Mouse (Mus musculus) frontal cortex, postnatal 25 days (tissue): ENCODE measurements around the gene Tbkbp1.
A peak's percentile ranks its signal among the peaks of the same experiment; 100 is the strongest.

Experiments used
- DNase-seq, 2 experiments: peaks; one replicate each; pipeline ENCODE4 v3.0.0; 2022; ENCODE audit warnings: low spot score in 2 of 2

Gene Tbkbp1

DNA sequence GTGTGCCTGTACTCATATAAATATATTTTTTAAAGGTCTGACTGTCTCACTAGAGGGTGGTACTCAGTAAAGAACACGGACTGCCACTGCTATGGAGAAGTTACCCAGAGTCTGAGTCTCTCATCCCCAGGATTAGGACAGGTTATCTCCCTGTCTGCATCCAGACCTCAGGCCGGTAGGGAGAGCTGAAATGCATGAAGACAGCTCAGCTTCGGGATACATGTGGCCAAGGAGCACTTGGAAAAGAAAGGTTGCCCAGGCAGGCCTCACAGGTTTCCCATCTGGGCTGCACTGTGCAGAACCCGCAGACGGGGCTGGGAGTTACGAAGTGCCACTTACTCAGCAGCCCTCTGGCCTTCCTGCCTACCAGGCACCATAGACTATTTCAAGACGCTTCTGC is 5.7 kb upstream of the Tbkbp1 start:
- DNase-seq, result no peak

DNA sequence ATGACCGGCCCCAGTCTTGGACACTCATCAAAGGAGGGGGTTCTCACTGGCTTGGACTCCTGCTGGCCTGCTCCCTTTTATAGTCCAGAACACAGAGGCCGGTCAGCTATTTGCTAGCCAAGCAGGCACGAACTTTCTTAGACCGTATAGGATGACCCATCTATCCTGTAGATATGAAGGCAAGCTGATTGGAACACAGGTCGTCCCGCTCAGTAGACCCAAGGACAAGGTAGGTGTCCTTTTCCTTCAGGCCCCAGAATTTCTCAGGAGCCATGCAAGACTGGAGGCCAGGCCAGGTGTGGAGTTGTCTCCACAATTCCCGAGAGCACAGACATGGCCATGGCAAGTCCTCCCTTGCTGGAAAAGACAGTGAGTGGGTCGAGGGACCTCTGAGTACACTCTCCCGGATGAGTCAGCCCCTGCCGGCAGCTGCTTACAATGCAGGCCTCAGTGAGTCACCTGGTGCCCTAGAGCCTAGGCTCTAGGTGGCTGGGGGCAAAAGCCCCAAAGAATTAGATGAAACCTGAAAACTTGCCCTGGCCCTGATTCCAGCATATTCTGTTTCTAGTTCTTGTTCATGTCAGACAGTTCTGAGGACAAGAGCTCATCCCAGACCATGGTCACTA is 1.5 kb upstream of the Tbkbp1 start:
- DNase-seq, result no peak

DNA sequence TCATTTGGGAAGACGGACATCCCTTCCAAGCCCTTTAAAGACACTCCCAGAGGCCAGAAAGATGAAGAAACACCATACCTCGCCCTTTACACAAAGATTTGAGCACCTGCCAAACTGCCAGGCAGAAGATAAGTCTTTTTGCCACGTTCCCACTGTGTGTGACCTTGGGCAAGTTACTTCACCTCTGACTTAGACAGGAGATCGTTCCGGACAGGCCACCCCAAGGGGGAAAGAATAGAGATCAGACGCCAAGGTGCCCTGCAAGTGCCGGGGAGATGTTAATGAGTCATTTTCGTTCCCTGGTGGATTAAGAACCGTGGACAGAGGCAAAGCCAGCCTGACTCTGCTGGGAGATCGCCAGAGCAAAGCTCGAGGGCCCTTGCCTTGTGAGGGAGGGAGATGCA is 730 bp upstream of the Tbkbp1 start:
- DNase-seq, result no peak

DNA sequence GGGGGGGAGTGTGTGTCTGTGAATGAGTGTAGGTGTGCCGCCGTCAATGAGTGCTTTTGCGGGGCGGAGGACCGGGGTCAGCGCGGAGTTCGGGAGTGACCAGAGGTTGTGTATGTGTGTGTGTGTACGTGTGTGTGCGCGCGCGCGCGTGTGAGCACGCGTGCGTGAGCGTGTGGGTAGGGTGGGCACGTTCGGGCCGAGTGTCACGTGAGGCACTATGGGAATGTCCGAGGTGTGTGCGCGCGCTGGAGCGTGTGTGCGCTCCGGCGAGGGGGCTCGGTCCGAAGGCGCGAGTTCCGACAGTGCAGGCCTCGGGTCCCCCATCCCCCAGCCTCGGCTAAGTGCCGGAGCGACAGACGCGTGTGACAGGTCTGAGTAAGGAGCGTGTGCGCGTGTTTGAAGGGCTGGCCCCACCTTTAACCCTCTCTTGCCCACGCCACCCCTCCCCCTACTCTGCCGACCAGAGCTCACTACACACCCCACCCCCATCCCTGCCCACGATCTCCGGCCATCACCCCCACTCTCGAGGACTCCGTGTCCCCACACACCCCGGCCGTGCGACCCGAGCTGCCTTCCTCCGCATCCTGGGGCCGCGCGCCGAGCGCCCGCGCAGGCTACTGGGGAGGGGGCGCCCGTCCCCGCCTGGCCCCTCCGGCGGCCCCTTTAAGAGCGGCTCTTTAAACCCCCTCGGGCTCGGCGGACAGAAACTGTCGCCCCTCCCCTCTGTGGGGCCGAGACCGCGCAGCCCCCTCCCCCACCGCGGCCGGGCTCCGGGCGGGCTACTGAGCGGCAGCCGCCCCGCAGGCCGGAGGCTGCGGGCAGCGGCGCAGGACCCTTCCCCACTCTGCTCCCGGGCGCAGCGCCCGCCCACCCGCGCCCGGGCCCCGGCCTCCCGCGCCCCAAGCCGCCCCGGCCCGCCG is 624 bp downstream of the Tbkbp1 start:
- DNase-seq, result peak; percentile 31 to 41

DNA sequence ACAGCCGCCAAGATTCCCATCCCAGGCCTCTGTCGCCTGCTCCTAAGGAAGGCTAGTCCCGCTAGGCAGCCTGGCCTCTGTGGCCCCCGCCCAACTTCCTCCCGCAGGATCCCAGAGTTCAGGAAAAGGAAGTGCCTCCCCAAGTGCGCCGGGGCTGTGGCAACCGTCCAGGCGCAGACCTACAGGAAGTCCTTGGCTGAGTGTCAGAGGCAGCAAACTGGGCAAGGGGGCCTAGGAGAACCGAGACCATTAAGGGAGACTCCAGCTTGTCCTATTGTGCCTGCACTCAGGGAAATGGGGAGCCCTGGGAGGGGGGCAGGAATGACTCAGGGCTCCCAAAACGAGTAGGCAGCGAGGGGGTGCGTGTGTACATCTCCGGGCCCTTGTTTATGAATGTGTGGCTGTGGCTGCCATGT is 1.3 kb downstream of the Tbkbp1 start:
- peak; percentile 35 to 50 for DNase-seq

DNA sequence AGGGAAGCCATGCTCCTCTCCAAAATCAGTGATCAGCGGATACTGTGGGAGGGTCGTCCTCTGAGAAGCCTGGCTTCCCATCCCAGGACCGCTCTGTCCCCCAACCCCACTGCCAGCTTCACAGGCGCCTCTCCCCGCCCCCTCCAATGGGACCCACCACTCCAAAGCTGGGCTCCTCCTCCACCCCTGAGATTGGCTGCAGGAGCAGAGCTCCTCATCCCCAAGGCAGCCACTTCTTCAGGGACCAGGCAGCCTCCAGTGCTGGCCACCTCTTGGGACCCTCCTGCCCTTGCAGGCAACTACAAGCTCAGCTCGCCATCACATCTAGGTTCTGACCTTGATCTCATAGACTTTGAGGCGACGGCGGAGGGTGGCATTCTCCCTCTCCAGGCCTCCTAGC is 2.3 kb downstream of the Tbkbp1 start:
- DNase-seq, result no peak

DNA sequence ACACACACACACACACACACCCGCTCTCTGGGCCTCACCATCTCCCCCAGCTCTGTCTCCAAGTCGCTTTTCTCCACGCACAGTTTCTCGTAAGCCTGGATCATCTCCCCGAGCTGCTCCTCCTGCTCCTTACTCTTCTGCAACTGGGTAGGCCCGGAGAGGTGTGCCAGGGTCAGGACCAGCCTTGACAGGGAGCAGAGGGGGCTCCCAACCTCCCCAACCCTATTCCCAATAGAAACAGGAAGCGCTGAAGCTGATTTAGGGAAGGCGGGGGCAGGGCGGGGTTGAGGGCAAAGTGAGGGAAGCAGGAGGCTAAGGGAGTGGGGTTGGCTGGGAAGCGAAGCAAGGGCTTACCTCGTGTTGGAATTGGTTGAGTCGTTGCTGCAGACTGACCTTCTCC is 2.7 kb downstream of the Tbkbp1 start:
- no peak for DNase-seq

DNA sequence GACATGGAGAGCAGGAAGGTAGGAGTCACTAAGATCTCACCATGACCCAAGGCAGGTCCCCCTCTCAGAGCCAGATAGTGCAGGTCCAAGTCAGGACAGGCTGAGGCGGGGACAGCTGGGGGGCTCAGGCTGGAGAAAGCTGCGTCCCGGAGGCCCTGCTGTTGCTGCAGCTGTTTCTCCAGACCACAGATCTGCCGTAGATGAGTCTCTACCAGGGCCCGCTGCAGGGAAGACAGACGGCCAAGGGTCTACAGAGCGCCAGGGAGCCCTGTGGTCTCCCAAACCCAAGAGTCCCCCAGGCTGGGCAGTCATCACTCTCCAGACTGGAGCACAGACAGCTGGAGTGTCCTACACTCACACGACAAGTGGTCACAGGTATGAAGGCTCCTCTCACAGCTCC is 4.0 kb downstream of the Tbkbp1 start:
- DNase-seq, result no peak

DNA sequence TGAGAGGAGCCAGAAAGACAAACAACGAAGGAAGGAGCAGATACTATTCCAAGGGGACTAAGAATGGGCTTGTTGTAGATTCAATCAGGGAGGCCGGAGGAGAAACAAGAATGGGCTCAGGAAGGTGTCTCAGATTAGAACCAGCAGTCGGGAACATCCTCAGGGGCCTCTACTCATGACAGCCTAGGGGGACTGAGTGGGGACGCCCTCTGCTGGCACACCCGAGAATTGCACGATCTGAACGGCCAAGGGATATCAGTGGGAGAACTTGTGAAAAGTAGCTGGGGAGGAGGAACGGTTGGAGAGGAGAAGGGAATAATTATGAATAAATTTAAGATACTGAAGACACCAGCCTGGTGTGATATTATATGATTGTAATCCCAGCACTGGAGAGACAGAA is 4.6 kb downstream of the Tbkbp1 start:
- DNase-seq, result peak; percentile 77 to 83

DNA sequence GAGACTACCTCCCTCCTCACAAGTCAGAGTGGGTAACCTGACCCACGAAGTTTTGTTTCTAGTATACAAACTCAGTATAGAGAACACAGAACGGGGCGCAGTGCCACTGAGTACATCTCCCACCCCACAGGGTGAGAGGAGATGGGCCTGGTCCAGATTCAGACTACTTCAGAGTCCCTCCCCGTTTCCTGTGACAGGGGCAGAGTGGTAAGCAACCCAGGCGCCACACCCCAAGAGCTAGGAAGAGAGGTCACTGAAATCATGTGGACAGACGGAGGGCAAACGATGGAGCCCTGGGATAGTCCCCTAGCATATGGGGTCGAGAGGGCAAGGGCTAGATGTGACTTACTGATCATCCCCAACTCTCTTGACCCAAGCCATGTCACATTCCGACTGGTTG is 5.3 kb downstream of the Tbkbp1 start:
- DNase-seq, result no peak

DNA sequence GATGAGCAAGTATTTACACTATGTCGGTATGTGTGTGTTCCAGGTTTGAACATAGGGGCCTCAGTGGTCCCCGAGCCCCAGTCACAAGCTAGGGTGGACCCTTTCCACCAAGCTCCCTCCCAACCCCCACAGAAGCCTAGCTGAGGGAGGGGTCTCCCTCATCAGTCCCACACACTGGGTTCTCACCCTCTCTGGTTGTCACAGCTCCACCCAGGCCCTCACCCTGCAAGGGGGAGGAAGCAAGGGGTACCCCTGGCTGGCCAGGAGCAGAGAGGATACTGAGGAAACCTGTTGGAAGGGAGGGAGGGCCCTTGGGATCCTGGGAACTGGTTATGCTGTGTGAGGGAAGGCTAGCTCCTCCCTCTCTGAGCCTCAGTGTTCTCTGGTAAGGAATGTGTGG is 6.0 kb downstream of the Tbkbp1 start:
- DNase-seq, result no peak

DNA sequence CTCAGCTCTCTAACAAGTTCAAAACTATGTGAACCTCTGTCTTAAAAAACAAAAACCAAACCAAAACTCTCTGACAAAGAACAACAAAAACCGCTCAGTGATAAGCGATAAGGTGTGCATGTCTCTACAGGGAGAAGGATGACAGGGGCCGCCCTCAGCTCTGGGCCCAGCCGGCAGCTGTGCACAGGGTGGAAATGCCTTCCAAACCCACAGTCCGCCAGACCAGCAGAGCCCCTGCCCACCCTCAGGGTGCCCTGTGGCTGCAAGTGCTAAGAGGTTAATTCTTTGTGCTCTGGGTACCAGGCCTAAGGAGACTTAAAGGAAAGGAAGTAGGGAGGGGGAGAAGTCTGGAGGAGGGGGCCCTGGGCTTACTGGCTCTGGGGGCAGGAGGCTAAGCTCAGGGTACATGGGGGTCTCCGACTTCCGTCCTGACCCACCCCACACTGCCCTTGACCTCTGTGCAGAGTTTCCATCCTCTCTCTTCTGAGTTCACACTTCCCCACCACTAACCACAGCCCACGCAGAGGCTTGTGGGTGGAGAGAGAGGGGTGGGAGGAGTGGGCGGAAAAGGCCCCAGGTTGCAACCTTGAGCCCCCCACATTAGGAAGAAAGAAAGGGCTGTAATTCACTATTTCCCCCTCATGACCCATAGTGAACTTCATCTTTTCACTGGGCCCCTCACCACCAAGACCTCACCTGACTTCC is 7.9 kb downstream of the Tbkbp1 start:
- DNase-seq, result no peak

DNA sequence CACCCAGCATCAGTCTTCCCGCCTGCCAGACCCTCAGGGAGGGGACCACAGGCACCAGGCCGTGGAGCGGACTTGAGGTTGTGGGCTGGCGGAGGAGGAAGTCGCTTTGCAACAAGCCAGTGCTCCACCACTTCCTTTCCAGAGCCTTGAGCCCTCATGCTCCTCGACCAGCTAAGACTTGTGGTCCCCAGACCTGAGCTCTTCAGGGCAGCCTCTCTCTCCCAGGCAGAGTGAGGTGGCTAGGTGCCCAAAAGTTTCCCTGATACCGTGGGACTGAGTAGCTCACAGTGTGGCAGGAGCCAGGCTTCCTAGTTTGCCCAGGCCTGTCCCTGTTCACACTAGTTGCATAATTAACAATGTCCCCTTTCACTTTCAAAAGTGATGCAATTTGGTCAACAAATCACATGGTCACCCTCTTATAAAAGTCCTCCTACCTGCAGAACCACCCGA is 9.1 kb downstream of the Tbkbp1 start:
- DNase-seq, result no peak

DNA sequence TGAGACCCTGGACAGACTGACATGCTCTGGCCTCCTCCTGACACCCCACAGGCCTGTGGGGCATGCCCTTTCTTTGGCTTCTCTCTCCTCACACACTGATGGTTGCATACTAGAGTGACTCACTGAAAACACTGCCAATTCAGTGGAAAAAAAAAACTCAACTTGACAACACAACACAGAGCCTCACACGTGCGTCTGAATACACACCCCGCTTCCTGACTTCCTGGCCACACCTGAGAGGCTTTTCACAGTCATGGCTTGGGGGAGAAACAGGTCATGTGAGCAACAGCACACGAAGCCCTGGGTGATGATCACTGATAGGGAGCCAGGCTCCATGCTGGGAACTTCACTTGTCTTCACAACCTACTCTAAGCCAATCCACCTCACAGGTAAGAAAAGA is 10.5 kb downstream of the Tbkbp1 start:
- DNase-seq, result no peak

DNA sequence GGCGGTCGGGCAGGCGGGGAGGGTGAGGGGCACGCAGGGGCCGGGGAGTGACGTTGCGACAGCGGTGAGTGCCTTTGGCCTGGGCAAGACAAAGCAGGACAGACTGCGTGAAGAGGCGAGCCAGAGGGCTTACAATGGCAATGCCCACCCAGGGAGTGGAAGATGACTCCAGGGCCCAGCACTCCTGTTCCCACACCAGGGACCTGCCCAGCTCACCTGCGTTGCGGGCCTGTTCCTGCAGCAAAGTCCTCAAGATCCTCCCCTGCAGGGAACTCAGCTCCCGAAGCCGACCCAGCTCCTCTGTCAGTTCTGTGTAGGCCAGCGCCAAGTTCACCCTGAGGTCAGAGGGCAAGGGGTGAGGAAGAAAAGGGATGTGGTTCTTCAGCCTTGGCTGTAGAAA is 12.0 kb downstream of the Tbkbp1 start:
- DNase-seq, result no peak

DNA sequence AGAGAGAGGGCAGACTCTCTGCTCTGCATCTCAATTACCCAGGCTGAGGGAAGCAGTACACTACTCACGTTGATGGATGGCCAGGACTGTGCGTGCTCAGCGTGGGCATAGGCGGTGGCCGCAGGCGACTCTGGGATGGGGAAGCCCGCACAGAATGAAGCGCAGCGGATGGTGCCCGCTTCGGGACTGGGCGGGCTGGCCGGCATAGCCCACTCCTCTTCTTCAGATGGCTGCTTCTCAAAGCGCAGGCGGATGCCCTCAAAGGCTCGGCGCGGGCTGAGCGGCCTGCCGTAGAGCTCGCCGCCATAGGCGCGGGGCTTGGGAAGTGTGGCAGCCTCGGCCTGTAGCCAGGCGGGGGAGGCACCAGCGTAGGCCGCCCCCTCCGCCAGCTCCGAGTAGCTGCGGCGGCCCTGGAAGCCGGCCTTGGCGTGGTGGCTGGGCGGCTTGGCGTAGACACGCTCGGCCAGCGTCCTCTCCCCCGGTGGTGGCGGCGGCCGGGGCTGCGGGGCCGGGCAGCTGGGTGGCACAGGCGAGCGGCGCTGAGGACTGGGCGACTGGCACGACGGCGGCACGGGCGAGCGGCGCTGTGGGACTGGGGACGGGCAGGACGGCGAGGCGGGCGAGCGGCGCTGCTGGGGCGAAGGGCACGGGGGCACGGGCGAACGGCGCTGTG is 12.6 kb downstream of the Tbkbp1 start:
- DNase-seq, result no peak

DNA sequence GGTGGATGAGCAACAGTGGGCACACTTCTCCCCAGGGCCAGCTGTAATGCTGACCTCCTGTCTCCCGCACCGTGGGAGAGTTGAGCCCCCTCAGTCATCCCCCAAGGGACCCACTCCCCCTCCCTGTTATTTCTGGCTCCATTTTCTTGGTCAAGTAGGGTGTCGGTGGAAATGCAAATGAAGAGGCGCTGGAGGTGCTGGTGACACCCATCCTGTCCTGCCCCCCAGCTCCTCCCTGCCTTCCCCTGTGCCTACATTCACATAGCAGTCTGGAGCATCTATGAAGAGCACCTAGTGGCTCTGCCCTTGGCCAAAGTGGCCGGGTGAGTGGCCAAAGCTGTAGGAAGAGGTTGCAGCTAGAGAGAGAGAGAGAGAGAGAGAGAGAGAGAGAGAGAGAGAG is 18.0 kb downstream of the Tbkbp1 start:
- no peak for DNase-seq

DNA sequence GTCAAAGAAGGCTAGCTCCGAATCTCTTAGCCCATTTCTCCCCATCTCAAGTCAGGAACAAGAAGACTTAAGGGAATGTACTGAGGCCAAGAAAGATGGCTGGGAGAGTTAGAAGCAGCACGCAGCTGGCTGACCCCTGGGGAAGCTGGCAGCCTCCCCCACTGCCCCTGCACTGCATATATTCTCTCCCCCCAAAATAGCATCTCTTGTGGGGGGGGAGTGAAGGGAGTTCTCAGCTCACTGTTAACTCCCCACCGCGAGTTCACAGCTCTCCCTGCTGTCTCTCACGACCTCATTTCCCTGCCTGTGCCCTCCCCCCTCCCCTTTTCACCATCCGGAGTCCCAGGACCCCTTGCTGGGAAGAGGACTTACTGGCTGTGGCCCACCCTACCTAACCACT is 19.1 kb downstream of the Tbkbp1 start:
- no peak for DNase-seq

DNA sequence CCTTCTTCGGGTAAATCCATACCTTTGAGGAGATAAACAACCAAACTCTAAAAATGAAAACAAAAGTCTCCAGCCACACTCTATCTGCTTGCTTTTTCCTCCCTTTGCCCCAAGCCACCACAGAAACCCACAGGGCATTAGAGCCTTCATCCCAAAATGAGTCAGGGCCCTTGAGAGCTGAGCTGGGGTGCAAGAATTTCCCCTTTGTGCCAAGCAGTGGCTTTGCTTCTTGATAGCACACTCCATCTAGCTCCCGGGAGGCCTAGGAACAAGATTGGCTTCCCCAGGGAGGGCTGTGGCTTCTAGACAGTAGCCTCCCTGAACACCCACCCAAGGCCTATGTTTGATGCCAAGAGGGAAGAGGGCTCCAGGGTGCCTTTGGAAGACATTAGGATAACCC is 19.6 kb downstream of the Tbkbp1 start:
- DNase-seq, result no peak

DNA sequence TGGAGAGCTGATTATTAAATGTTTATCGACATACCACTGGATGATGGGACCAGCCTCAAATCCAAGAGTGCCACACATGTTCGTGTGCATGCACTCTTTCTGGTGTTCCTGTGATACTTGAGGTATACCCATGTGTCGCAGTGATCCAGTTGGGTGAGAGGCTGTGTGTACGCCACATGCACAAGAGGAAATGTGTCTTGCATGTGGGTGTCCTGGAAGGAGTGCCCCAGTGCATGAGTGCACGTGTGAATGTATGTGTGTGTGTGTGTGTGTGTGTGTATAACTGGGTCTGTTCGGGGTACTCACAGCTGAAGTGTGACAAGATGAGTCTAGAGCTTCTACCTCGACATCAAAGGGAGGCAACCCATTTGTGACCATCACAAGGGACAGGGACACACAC is 21.0 kb downstream of the Tbkbp1 start:
- DNase-seq, result no peak

DNA sequence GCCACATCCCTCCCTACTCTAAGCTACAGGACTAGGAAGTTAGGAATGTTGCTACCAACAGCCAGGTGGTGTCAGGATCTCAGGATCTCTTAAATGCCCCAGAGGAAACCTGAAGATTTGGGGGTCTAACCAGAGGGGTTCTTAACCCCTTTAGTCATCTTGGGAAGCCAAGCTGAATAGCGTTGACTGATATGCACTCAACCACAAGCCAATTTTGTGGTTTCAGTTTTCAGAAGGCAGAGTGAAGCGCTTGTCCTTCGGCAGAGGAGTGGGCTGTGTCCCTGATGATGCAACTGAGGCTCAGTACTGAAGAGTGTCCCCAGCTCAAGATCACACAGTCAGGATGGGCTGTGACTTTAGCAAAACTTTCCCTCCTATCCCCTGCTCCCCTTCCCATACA is 22.3 kb downstream of the Tbkbp1 start:
- DNase-seq, result no peak
